Mouse (Mus musculus): ENCODE data around the gene Pla2g4a.

DNA sequence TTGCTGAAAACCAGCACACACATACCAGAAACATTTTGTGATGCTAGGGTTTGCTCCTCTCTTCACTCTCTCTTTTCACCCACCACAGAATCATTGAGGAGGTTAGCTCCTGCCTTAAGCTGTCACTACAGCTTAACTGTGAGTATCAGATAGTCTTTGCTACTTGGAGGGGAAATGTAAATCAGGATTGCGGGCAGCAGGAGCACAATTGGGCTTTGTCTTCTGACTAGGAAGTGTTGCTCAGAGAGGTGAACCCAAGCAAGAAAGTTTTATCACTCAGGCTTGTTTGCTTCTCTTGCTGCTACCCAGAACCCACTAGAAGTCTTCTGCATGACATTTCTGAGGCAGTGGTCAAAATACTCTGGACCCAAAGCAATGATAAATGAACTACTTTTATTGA, 38.9 kb downstream of the Pla2g4a start:
- TF ChIP-seq GATA1 (IDR thresholded peaks at IDR 0.05; ENCODE audit: low read length) (no peak), TAL1 (IDR thresholded peaks at IDR 0.05; ENCODE audit: low read length) (no peak)
